Mouse (Mus musculus) liver, embryonic 15.5 days (tissue): ENCODE measurements around the gene Map1lc3a. TPM values are rescaled to one million over a fixed set of nuclear protein-coding genes. Genes with fewer than 3 reads are reported as not detected.

Source experiments
- ATAC-seq: fragments of 200-750 bp; cut with Nextera tagmentation; 2 replicates; pipeline ENCODE4 v1.8.0; 2017; ENCODE audit warnings: moderate number of reproducible peaks, mild to moderate bottlenecking, moderate library complexity; ENCODE audit not compliant: insufficient read depth
- H3K27ac ChIP-seq: fragments of 300-500 bp; sonication (generic); replicated peaks from 2 replicates; pipeline ENCODE4 v1.5.1; 2015; ENCODE audit warnings: mild to moderate bottlenecking, inconsistent platforms
- H3K27me3 ChIP-seq: fragments of 300-500 bp; sonication (generic); 2 replicates; pipeline ENCODE4 v1.6.1; 2015; ENCODE audit warnings: mild to moderate bottlenecking, inconsistent platforms
- H3K36me3 ChIP-seq: fragments of 300-500 bp; sonication (generic); replicated peaks from 2 replicates; pipeline ENCODE4 v1.6.1; 2015; ENCODE audit warnings: moderate library complexity, mild to moderate bottlenecking, inconsistent platforms
- H3K4me1 ChIP-seq: fragments of 300-500 bp; sonication (generic); replicated peaks from 2 replicates; pipeline ENCODE4 v1.6.1; 2015; ENCODE audit warnings: inconsistent platforms
- H3K4me2 ChIP-seq: fragments of 300-500 bp; sonication (generic); 2 replicates; pipeline ENCODE4 v1.6.1; 2015; ENCODE audit warnings: moderate library complexity, mild to moderate bottlenecking, inconsistent platforms
- H3K4me3 ChIP-seq: fragments of 300-500 bp; sonication (generic); replicated peaks from 2 replicates; pipeline ENCODE4 v1.5.1; 2015; ENCODE audit warnings: mild to moderate bottlenecking, inconsistent platforms
- H3K9ac ChIP-seq: fragments of 300-500 bp; sonication (generic); 2 replicates; pipeline ENCODE4 v1.6.1; 2015; ENCODE audit warnings: moderate library complexity, mild to moderate bottlenecking, inconsistent platforms
- H3K9me3 ChIP-seq: fragments of 300-500 bp; sonication (generic); replicated peaks from 2 replicates; pipeline ENCODE4 v1.6.1; 2016; ENCODE audit warnings: inconsistent platforms
- WGBS: fragments of 180-500 bp; shearing (Covaris S2); methylation state at CpG from one replicate; pipeline ENCODE4 v1.1.7; 2015; ENCODE audit warnings: mixed read lengths; ENCODE audit not compliant: insufficient replicate concordance; 5-methylcytosine and 5-hydroxymethylcytosine counted together
- polyA plus RNA-seq: library from polyadenylated mRNA; unstranded; fragments of >200 nt; fragmentation: Nextera tagmentation; extraction: Ambion mirVana; gene quantifications from 2 replicates; pipeline ENCODE4 v1.2.1, GENCODE M21; 2015

The Map1lc3a gene
- polyA plus RNA-seq, 1 experiment from 2014 or later: 22.2 TPM

DNA sequence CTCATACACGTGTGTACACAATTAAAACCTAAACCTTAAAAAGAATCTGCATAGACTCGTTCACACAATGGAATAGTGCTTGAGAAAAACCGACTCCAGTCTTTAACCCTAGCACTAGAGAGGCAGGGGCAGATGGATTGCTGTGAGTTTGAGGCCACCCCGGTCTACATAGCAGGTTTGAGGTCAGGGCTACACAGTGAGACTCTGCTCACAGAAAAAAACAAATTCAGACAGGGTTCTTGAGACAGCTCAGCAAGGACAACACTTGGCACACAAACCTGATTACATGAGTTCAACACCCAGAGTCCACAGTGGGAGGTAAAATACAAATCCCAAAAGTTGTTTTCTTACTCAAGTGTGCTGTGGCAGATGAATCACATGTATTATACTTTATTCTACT is 49.9 kb downstream of the Map1lc3a start:
- H3K4me3 ChIP-seq: no peak overlapping the region
- H3K36me3 ChIP-seq: peaks cover 19% of the 10 kb centered on the region
- no peaks in the 10 kb centered on the region for H3K27me3 ChIP-seq
- no peak overlapping the region for H3K9ac ChIP-seq
- no peaks in the 10 kb centered on the region for H3K4me1 ChIP-seq
- H3K27ac ChIP-seq: no peak overlapping the region
- H3K9me3 ChIP-seq: no peaks in the 10 kb centered on the region
- ATAC-seq: no peak
- no peak overlapping the region for H3K4me2 ChIP-seq
- 71% methylated on average over 4 of the region's 4 CpGs for WGBS

Other genes starting within 250 kb of the Map1lc3a start
- 63.1 and 74.4 TPM in 2 replicates for gene Ahcy, start 201.8 kb upstream of the Map1lc3a start, polyA plus RNA-seq
- gene Itch, start 142.8 kb upstream of the Map1lc3a start, polyA plus RNA-seq: 16.0 and 17.2 TPM in 2 replicates
- gene Dynlrb1, start 39.8 kb upstream of the Map1lc3a start, polyA plus RNA-seq: 117 and 119 TPM in 2 replicates
- gene Pigu, start 81.1 kb downstream of the Map1lc3a start, polyA plus RNA-seq: 19.9 and 21.0 TPM in 2 replicates
- 4.1 and 4.6 TPM in 2 replicates for gene Trp53inp2, start 104.8 kb downstream of the Map1lc3a start, polyA plus RNA-seq
- 4.7 and 5.0 TPM in 2 replicates for gene Ncoa6, start 197.6 kb downstream of the Map1lc3a start, polyA plus RNA-seq
- 24.4 and 25.6 TPM in 2 replicates for gene Acss2, start 241.7 kb downstream of the Map1lc3a start, polyA plus RNA-seq
- gene Ggt7, start 241.9 kb downstream of the Map1lc3a start, polyA plus RNA-seq: 0.29 and 0.36 TPM in 2 replicates